Mouse (Mus musculus): ENCODE data around the gene Galnt12. TPM values are rescaled to one million over a fixed set of nuclear protein-coding genes. Genes with fewer than 3 reads are reported as not detected.

The Galnt12 gene
- polyA plus RNA-seq, 1 experiment from 2014 or later: 3.4 TPM

DNA sequence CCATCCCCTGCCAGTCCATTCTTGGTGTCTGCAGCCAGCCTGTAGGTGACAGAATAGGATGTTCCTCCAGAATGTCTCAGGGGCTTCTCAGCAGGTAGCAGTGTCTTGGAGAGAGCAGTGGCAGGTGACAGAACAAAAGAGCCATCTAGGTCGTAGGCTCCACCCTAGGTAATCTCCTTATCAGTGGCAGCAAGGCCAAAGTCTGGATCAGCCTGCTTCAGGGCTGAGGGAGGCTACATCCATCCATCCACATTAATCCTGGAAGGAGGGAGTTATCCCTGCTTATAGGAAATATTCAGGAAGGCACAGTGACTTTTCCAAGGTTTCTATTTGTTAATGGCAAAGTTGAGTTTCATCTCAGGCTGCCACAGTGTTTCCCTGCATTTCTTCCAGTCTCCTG lies 80.6 kb downstream of the Galnt12 start:
- H3K36me3 ChIP-seq (replicated peaks): no peaks in the 10 kb centered on the region
- H3K27me3 ChIP-seq (replicated peaks; ENCODE audit: low read depth, poor library complexity, severe bottlenecking): no peaks in the 10 kb centered on the region
- no peak overlapping the region for H3K4me3 ChIP-seq
- 32% methylated on average over 1 of the region's 1 CpGs for WGBS
- no peaks in the 10 kb centered on the region for H3K9me3 ChIP-seq
- 0 out of 2 replicates have a peak, but pooled peaks cover 4% of the 10 kb centered on the region for H3K4me1 ChIP-seq
- H3K27ac ChIP-seq (replicated peaks): no peak overlapping the region
- DNase-seq (ENCODE audit: low spot score): no peak

Other genes with a start within 250 kb of the Galnt12 start
- 0.15 and 0.30 TPM in 2 replicates for gene Gabbr2, start 100.0 kb upstream of the Galnt12 start, polyA plus RNA-seq (2016; fragmentation: Nextera tagmentation; extraction: Ambion mirVana)
- 4.3 and 4.8 TPM in 2 replicates for gene Anks6, start 34.5 kb upstream of the Galnt12 start, polyA plus RNA-seq (2016; fragmentation: Nextera tagmentation; extraction: Ambion mirVana)
- gene Col15a1, start 116.3 kb downstream of the Galnt12 start, polyA plus RNA-seq (2016; fragmentation: Nextera tagmentation; extraction: Ambion mirVana): 6.7 and 8.1 TPM in 2 replicates

Data from embryonic facial prominence, embryonic 10.5 days (tissue).